Mouse (Mus musculus) megakaryocyte, embryonic 14.5 days (primary cell): Measurements from ENCODE around the gene Sult6b1. TPM values are rescaled to one million over a fixed set of nuclear protein-coding genes. Genes with fewer than 3 reads are reported as not detected.
A peak's percentile ranks its signal among the peaks of the same experiment; 100 is the strongest.

Experiments
- H3K27me3 ChIP-seq: replicated peaks from 2 replicates; pipeline ENCODE3; 2012; ENCODE audit warnings: inconsistent platforms
- H3K36me3 ChIP-seq: replicated peaks from 2 replicates; pipeline ENCODE3; 2012; ENCODE audit warnings: low read length, inconsistent platforms, mixed read lengths
- H3K4me1 ChIP-seq: 2 replicates; pipeline ENCODE4 v1.6.1; 2012; ENCODE audit warnings: inconsistent platforms
- H3K4me3 ChIP-seq: replicated peaks from 2 replicates; pipeline ENCODE3; 2012; ENCODE audit warnings: moderate library complexity, mild to moderate bottlenecking, inconsistent platforms
- H3K9me3 ChIP-seq: 2 replicates; pipeline ENCODE4 v1.6.1; 2012; ENCODE audit warnings: inconsistent platforms
- FLI1 ChIP-seq: IDR thresholded peaks from 2 replicates; pipeline ENCODE4 v1.6.1; 2012; ENCODE audit warnings: low read length, inconsistent platforms, mixed read lengths
- GATA1 ChIP-seq: IDR thresholded peaks from 3 replicates; pipeline ENCODE4 v1.6.1; 2012; ENCODE audit warnings: mixed read lengths, low read length, inconsistent platforms, borderline replicate concordance
- polyA plus RNA-seq: library from polyadenylated mRNA; stranded (reverse); fragments of >175 nt; gene quantifications from 2 replicates; pipeline ENCODE4 v1.2.3, GENCODE M21; 2012; ENCODE audit warnings: low replicate concordance; ENCODE audit not compliant: insufficient read depth

The Sult6b1 gene
- polyA plus RNA-seq: not detected in 2 replicates

- TF ChIP-seq GATA1: no peak
- no peak for TF ChIP-seq FLI1
- Histone ChIP-seq H3K36me3 (no peaks in the 10 kb centered on the region), H3K27me3 (peaks cover 11% of the 10 kb centered on the region), H3K9me3 (no peaks in the 10 kb centered on the region), H3K4me1 (peaks cover 5% of the 10 kb centered on the region), H3K4me3 (no peak within 1 kb of the TSS)
Measured at GRCm38 (mm10) chr17:78906892-78907291, at the start of gene Sult6b1. Gene Sult6b1, minus strand, starts transcription at chr17:78906992.

GRCm38 (mm10) chr17:78953240-78953639, 46.4 kb upstream of the Sult6b1 start:
- Histone ChIP-seq H3K4me1 (0 out of 2 replicates have a peak, but pooled peaks cover 3% of the 10 kb centered on the region), H3K27me3 (no peaks in the 10 kb centered on the region), H3K36me3 (peaks cover 68% of the 10 kb centered on the region), H3K4me3 (no peak overlapping the region), H3K9me3 (no peaks in the 10 kb centered on the region)
- TF ChIP-seq GATA1 (no peak), FLI1 (no peak)

GRCm38 (mm10) chr17:78952070-78952469, 45.3 kb upstream of the Sult6b1 start:
- Histone ChIP-seq H3K4me1 (0 out of 2 replicates have a peak, but pooled peaks cover 3% of the 10 kb centered on the region), H3K27me3 (no peaks in the 10 kb centered on the region), H3K36me3 (peaks cover 75% of the 10 kb centered on the region), H3K4me3 (no peak overlapping the region), H3K9me3 (no peaks in the 10 kb centered on the region)
- no peak for TF ChIP-seq GATA1
- TF ChIP-seq FLI1: no peak

- Histone ChIP-seq H3K4me1 (0 out of 2 replicates have a peak, but pooled peaks cover 3% of the 10 kb centered on the region), H3K27me3 (no peaks in the 10 kb centered on the region), H3K9me3 (no peaks in the 10 kb centered on the region), H3K4me3 (no peak overlapping the region), H3K36me3 (peaks cover 77% of the 10 kb centered on the region)
- TF ChIP-seq GATA1 (no peak), FLI1 (no peak)
Measured at GRCm38 (mm10) chr17:78951225-78951624, 44.4 kb upstream of the Sult6b1 start.

- TF ChIP-seq FLI1: no peak
- TF ChIP-seq GATA1: no peak
- Histone ChIP-seq H3K9me3 (no peaks in the 10 kb centered on the region), H3K27me3 (no peaks in the 10 kb centered on the region), H3K4me3 (no peak overlapping the region), H3K4me1 (peaks cover 3% of the 10 kb centered on the region), H3K36me3 (peaks cover 54% of the 10 kb centered on the region)
Measured at GRCm38 (mm10) chr17:78942579-78942978, 35.8 kb upstream of the Sult6b1 start.

GRCm38 (mm10) chr17:78938927-78939326, 32.1 kb upstream of the Sult6b1 start:
- peaks cover 32% of the 10 kb centered on the region for H3K4me1 ChIP-seq
- H3K27me3 ChIP-seq: no peaks in the 10 kb centered on the region
- H3K4me3 ChIP-seq: no peak overlapping the region
- H3K36me3 ChIP-seq: peaks cover 49% of the 10 kb centered on the region
- TF ChIP-seq FLI1 (no peak), GATA1 (no peak)
- H3K9me3 ChIP-seq: no peaks in the 10 kb centered on the region

- TF ChIP-seq GATA1: no peak
- no peak for TF ChIP-seq FLI1
- Histone ChIP-seq H3K36me3 (peaks cover 49% of the 10 kb centered on the region), H3K4me3 (peak overlapping the region; percentile 94)
Measured at GRCm38 (mm10) chr17:78937229-78937853, 30.5 kb upstream of the Sult6b1 start.

GRCm38 (mm10) chr17:78936466-78937228, 29.9 kb upstream of the Sult6b1 start, which contains the start of the genes Cebpz and Ndufaf7:
Gene Cebpz, minus strand, starts transcription at chr17:78937066.
Gene Ndufaf7, plus strand, starts transcription at chr17:78937136.
- peak within 1 kb of the TSS; percentile 94 for H3K4me3 ChIP-seq
- peaks cover 44% of the 10 kb centered on the region for H3K4me1 ChIP-seq
- H3K9me3 ChIP-seq: no peaks in the 10 kb centered on the region
- no peaks in the 10 kb centered on the region for H3K27me3 ChIP-seq
- TF ChIP-seq GATA1: no peak
- peak; percentile 79 for TF ChIP-seq FLI1
- H3K36me3 ChIP-seq: peaks cover 49% of the 10 kb centered on the region

More at GRCm38 (mm10) chr17:78937229-78937853, 30.5 kb upstream of the Sult6b1 start:
- Histone ChIP-seq H3K27me3 (no peaks in the 10 kb centered on the region), H3K4me1 (peaks cover 44% of the 10 kb centered on the region), H3K9me3 (no peaks in the 10 kb centered on the region)

GRCm38 (mm10) chr17:78935857-78936256, 29.1 kb upstream of the Sult6b1 start:
- H3K36me3 ChIP-seq: peaks cover 50% of the 10 kb centered on the region
- H3K27me3 ChIP-seq: no peaks in the 10 kb centered on the region
- H3K9me3 ChIP-seq: no peaks in the 10 kb centered on the region
- H3K4me1 ChIP-seq: peaks cover 44% of the 10 kb centered on the region
- TF ChIP-seq GATA1 (no peak), FLI1 (no peak)
- peak overlapping the region; percentile 94 for H3K4me3 ChIP-seq

GRCm38 (mm10) chr17:78917696-78918095, 10.9 kb upstream of the Sult6b1 start:
- Histone ChIP-seq H3K4me3 (peak overlapping the region; percentile 64), H3K4me1 (peaks cover 21% of the 10 kb centered on the region), H3K36me3 (peaks cover 50% of the 10 kb centered on the region), H3K9me3 (no peaks in the 10 kb centered on the region), H3K27me3 (no peaks in the 10 kb centered on the region)
- TF ChIP-seq GATA1: no peak
- no peak for TF ChIP-seq FLI1
